Mouse (Mus musculus): Measurements from ENCODE around the gene Saysd1.

DNA sequence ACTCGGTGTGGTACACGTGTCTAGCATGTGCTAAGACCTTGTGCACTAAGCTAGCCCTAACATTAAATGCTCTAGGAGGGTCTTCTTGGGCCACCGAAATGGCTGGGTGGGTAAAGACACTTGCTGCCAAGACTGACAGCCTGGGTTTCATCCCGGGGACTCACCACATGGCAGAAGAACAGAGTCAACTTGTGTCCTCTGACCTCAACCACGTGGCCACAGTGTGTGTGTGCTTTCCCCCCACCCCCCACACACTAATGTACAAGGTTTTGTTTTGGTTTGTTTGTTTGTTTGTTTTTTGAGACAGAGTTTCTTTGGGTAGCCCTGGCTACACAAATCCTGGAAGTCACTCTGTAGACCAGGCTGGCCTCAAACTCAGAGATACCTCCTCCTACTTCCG lies 36.4 kb upstream of the Saysd1 start:
- TF ChIP-seq CTCF (IDR thresholded peaks at IDR 0.05; ENCODE audit: low read depth, low read length) (no peak), GATA1 (IDR thresholded peaks at IDR 0.05; ENCODE audit: borderline replicate concordance, low read length) (no peak), POLR2AphosphoS5 (IDR thresholded peaks at IDR 0.05; ENCODE audit: insufficient replicate concordance, low read depth, low read length) (no peak), TAL1 (conservative IDR thresholded peaks at IDR 0.05; ENCODE audit: low read depth, low read length) (no peak)

Measured in G1E (cell line).